Mouse (Mus musculus) limb, embryonic 10.5 days (tissue): ENCODE measurements around the gene Cfap65. TPM values are rescaled to one million over a fixed set of nuclear protein-coding genes. Genes with fewer than 3 reads are reported as not detected.

Experiments
- DNase-seq: peaks from one replicate; pipeline ENCODE4 v3.0.0-alpha.2; 2017; ENCODE audit warnings: low spot score
- H3K27ac ChIP-seq: fragments of 300-500 bp; sonication (generic); 2 replicates; pipeline ENCODE4 v1.5.1; 2016; ENCODE audit warnings: mild to moderate bottlenecking
- H3K27me3 ChIP-seq: fragments of 300-500 bp; sonication (generic); 2 replicates; pipeline ENCODE4 v1.6.1; 2016; ENCODE audit warnings: low read depth, mild to moderate bottlenecking; ENCODE audit not compliant: poor library complexity, severe bottlenecking
- H3K36me3 ChIP-seq: fragments of 300-500 bp; sonication (generic); 2 replicates; pipeline ENCODE4 v1.6.1; 2016; ENCODE audit warnings: mild to moderate bottlenecking, moderate library complexity
- H3K4me1 ChIP-seq: fragments of 300-500 bp; sonication (generic); 2 replicates; pipeline ENCODE4 v1.6.1; 2016
- H3K4me3 ChIP-seq: fragments of 300-500 bp; sonication (generic); 2 replicates; pipeline ENCODE4 v1.5.1; 2016; ENCODE audit warnings: mild to moderate bottlenecking, moderate library complexity
- H3K9me3 ChIP-seq: fragments of 300-500 bp; sonication (generic); replicated peaks from 2 replicates; pipeline ENCODE4 v1.6.1; 2016; ENCODE audit warnings: mild to moderate bottlenecking
- WGBS: fragments of 180-500 bp; shearing (Covaris S2); methylation state at CpG from one replicate; pipeline ENCODE4 v1.1.7; 2016; 5-methylcytosine and 5-hydroxymethylcytosine counted together
- microRNA counts: library from miRNA; unstranded; fragments of <30 nt; microRNA quantifications from one replicate; lab custom pipeline; 2017
- microRNA-seq: library from miRNA; unstranded; fragments of <30 nt; microRNA quantifications from one replicate; pipeline ENCODE4, GENCODE M21; 2017
- polyA plus RNA-seq: library from polyadenylated mRNA; unstranded; fragments of >200 nt; fragmentation: Nextera tagmentation; extraction: Ambion mirVana; gene quantifications from 2 replicates; pipeline ENCODE4 v1.2.1, GENCODE M21; 2016

Cfap65 gene
- polyA plus RNA-seq, 1 experiment from 2014 or later, result not detected

GRCm38 (mm10) chr1:74857201-74857600 is 78.2 kb downstream of the Cfap65 start:
- Histone ChIP-seq H3K4me1 (peaks cover 34% of the 10 kb centered on the region), H3K4me3 (no peak overlapping the region), H3K27ac (no peak overlapping the region)

GRCm38 (mm10) chr1:74856791-74857190 is 78.6 kb downstream of the Cfap65 start:
- WGBS, result under 1% methylated on average over 7 of the region's 7 CpGs
- peak; percentile 37 for DNase-seq
- H3K4me1 ChIP-seq, result peaks cover 34% of the 10 kb centered on the region
- no peaks in the 10 kb centered on the region for H3K36me3 ChIP-seq
- no peaks in the 10 kb centered on the region for H3K9me3 ChIP-seq
- H3K4me3 ChIP-seq, result no peak overlapping the region
- peaks cover 98% of the 10 kb centered on the region for H3K27me3 ChIP-seq
- no peak overlapping the region for H3K27ac ChIP-seq

More at GRCm38 (mm10) chr1:74857201-74857600, 78.2 kb downstream of the Cfap65 start:
- Histone ChIP-seq H3K9me3 (no peaks in the 10 kb centered on the region), H3K27me3 (peaks cover 93% of the 10 kb centered on the region), H3K36me3 (no peaks in the 10 kb centered on the region)
- 2% methylated on average over 20 of the region's 20 CpGs for WGBS
- DNase-seq, result no peak

GRCm38 (mm10) chr1:74856439-74856720 is 79.0 kb downstream of the Cfap65 start:
- no peaks in the 10 kb centered on the region for H3K9me3 ChIP-seq
- no peak overlapping the region for H3K27ac ChIP-seq
- DNase-seq, result no peak
- H3K36me3 ChIP-seq, result no peaks in the 10 kb centered on the region
- H3K4me3 ChIP-seq, result peak overlapping the region; percentile 73; the same call in 1 of the 2 replicates
- 3% methylated on average over 11 of the region's 11 CpGs for WGBS
- peaks cover 34% of the 10 kb centered on the region for H3K4me1 ChIP-seq
- H3K27me3 ChIP-seq, result peaks cover 99% of the 10 kb centered on the region

- Histone ChIP-seq H3K27ac (0 out of 2 replicates have a peak overlapping the region, but pooled peaks have one; percentile 61), H3K4me3 (peak overlapping the region; percentile 73), H3K9me3 (no peaks in the 10 kb centered on the region), H3K4me1 (peaks cover 34% of the 10 kb centered on the region), H3K36me3 (no peaks in the 10 kb centered on the region), H3K27me3 (peaks cover 100% of the 10 kb centered on the region)
- under 1% methylated on average over 74 of the region's 74 CpGs for WGBS
- peak; percentile 58 for DNase-seq
Observed at GRCm38 (mm10) chr1:74855651-74856438, 79.6 kb downstream of the Cfap65 start.

- WGBS, result under 1% methylated on average over 48 of the region's 48 CpGs
- DNase-seq, result peak; percentile 73
- peak overlapping the region; percentile 61 for H3K27ac ChIP-seq
Observed at GRCm38 (mm10) chr1:74855156-74855555, 80.2 kb downstream of the Cfap65 start.

GRCm38 (mm10) chr1:74854306-74855056 is 80.9 kb downstream of the Cfap65 start, which contains the start of gene Cdk5r2:
Cdk5r2 (plus strand) TSS chr1:74854934.
- WGBS, result 1% methylated on average over 39 of the region's 39 CpGs
- Histone ChIP-seq H3K4me3 (peak within 1 kb of the TSS; percentile 73), H3K36me3 (no peaks in the 10 kb centered on the region), H3K27me3 (peaks cover 100% of the 10 kb centered on the region), H3K4me1 (peaks cover 34% of the 10 kb centered on the region), H3K27ac (peak within 1 kb of the TSS; percentile 61), H3K9me3 (no peaks in the 10 kb centered on the region)
- DNase-seq, result peak; percentile 87

More at GRCm38 (mm10) chr1:74855156-74855555, 80.2 kb downstream of the Cfap65 start:
- peaks cover 34% of the 10 kb centered on the region for H3K4me1 ChIP-seq
- H3K36me3 ChIP-seq, result no peaks in the 10 kb centered on the region
- peak overlapping the region; percentile 73 for H3K4me3 ChIP-seq
- H3K9me3 ChIP-seq, result no peaks in the 10 kb centered on the region
- peaks cover 100% of the 10 kb centered on the region for H3K27me3 ChIP-seq

MicroRNAs within 50 kb of the gene (microRNA counts, 519-probe panel; counts per million panel counts)
- microRNA mmu-miR-375 (lab: Ali Mortazavi, UCI), result 3,434 counts per million, percentile 76 among the panel's probes with 10 or more counts

Small RNAs within 50 kb of the gene (microRNA-seq; reads per million reads assigned to microRNA genes)
- gene Mir375, result 1,158 reads per million, percentile 76 among the genes with 10 or more reads in this experiment

Other genes starting within 250 kb of the Cfap65 start
- gene Cyp27a1, start 222.0 kb downstream of the Cfap65 start, polyA plus RNA-seq, result 22.8 and 25.5 TPM in 2 replicates
- 0.16 and 0.29 TPM in 2 replicates for gene Prkag3, start 186.4 kb downstream of the Cfap65 start, polyA plus RNA-seq
- 30.1 and 34.2 TPM in 2 replicates for gene Wnt6, start 163.7 kb downstream of the Cfap65 start, polyA plus RNA-seq
- gene Wnt10a, start 144.1 kb downstream of the Cfap65 start, polyA plus RNA-seq, result 1.3 and 1.6 TPM in 2 replicates
- gene Cdk5r2, start 80.7 kb downstream of the Cfap65 start, polyA plus RNA-seq, result not detected in 2 replicates
- not detected in 2 replicates for gene Fev, start 50.2 kb downstream of the Cfap65 start, polyA plus RNA-seq
- not detected in 2 replicates for gene Cryba2, start 42.5 kb downstream of the Cfap65 start, polyA plus RNA-seq
- 0.08 and 0.11 TPM in 2 replicates for gene Ihh, start 16.1 kb upstream of the Cfap65 start, polyA plus RNA-seq
- gene Nhej1, start 189.6 kb upstream of the Cfap65 start, polyA plus RNA-seq, result 13.1 and 13.3 TPM in 2 replicates
- gene Slc23a3, start 198.3 kb upstream of the Cfap65 start, polyA plus RNA-seq, result 0.11 TPM in 1 of 2 replicates, not detected in the other
- 35.6 and 41.3 TPM in 2 replicates for gene Cnppd1, start 207.1 kb upstream of the Cfap65 start, polyA plus RNA-seq
- 31.5 and 35.3 TPM in 2 replicates for gene Retreg2, start 207.2 kb upstream of the Cfap65 start, polyA plus RNA-seq
- gene Zfand2b, start 233.0 kb upstream of the Cfap65 start, polyA plus RNA-seq, result 28.7 and 35.5 TPM in 2 replicates
- 38.0 and 39.0 TPM in 2 replicates for gene Abcb6, start 244.8 kb upstream of the Cfap65 start, polyA plus RNA-seq